Mouse (Mus musculus): Measurements from ENCODE around the gene Zranb3. TPM values are rescaled to one million over a fixed set of nuclear protein-coding genes. Genes with fewer than 3 reads are reported as not detected.

The Zranb3 gene
- polyA plus RNA-seq, 1 experiment: 0.56 TPM

DNA sequence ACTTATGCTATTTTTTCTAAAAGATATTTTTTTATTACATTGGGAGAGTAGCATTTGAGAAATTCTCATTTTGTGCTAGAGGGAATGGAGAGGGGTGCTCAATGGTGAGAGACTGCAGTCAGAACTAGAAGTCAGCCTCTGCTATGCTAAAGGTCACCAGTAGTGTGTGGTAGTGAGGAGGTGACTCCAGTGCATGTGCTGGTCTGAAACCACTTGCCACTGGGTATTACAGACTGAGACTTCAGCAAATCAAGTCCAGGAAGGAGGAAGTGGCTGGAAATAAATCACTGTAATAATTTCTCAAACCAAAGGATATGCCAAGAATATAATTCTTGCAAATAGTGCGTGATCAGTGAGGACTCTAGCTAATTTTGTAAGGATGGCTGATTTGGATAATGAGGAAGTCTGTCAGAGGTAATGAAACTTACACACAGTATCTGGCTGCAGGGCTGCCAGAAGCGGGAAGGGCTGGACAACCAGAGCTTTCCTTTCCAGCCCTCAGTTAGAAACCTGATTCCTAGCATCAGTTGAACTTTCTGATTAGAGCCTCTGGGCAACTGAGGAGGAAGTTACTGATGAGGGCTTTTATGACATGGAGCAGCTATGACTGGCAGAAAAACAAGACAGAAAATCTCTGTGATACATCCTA is 121.8 kb downstream of the Zranb3 start:
- H3K27ac ChIP-seq (ENCODE audit: insufficient read depth, low read depth, low read length): no peak overlapping the region
- no peaks in the 10 kb centered on the region for H3K27me3 ChIP-seq (ENCODE audit: control insufficient read depth, insufficient read depth, low read length)
- H3K36me3 ChIP-seq (ENCODE audit: control insufficient read depth, insufficient read depth, low read length): no peaks in the 10 kb centered on the region
- TF ChIP-seq POLR2A (IDR thresholded peaks at IDR 0.05; ENCODE audit: low read depth, low read length): no peak
- TF ChIP-seq CTCF (IDR thresholded peaks at IDR 0.05; ENCODE audit: extremely low read depth, insufficient read length, insufficient replicate concordance, low read depth, low read length): no peak
- H3K4me3 ChIP-seq (ENCODE audit: low read depth, low read length): no peak overlapping the region
- peaks cover 5% of the 10 kb centered on the region; the same call in 1 of the 2 replicates for H3K4me1 ChIP-seq (ENCODE audit: control insufficient read depth, insufficient read depth, insufficient read length, low read length)
- 27% methylated on average over 2 of the region's 2 CpGs for WGBS

DNA sequence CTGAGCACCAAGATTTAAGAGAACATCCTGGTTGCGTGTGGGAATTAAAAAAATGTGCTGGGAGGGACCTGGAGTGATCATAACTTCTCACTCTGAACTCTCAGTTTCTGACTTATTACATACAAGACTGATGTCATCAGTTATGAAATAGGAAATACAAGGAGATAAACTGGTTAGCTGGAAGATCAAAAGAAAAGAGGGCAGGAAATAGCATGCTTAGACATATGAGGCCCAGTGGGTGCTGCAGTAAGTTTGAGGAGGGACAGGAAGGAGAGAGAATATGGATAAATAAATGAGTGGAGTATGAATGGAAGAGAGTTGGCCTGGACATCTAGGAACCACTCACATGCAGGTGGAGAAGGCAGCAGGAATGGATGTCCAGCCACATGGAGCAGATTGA is 124.7 kb downstream of the Zranb3 start:
- WGBS: 93% methylated on average over 1 of the region's 1 CpGs
- Histone ChIP-seq H3K27me3 (ENCODE audit: control insufficient read depth, insufficient read depth, low read length) (no peaks in the 10 kb centered on the region), H3K4me3 (ENCODE audit: low read depth, low read length) (no peak overlapping the region), H3K27ac (ENCODE audit: insufficient read depth, low read depth, low read length) (no peak overlapping the region), H3K4me1 (ENCODE audit: control insufficient read depth, insufficient read depth, insufficient read length, low read length) (0 out of 2 replicates have a peak, but pooled peaks cover 2% of the 10 kb centered on the region), H3K36me3 (ENCODE audit: control insufficient read depth, insufficient read depth, low read length) (no peaks in the 10 kb centered on the region)
- TF ChIP-seq CTCF (IDR thresholded peaks at IDR 0.05; ENCODE audit: extremely low read depth, insufficient read length, insufficient replicate concordance, low read depth, low read length) (no peak), POLR2A (IDR thresholded peaks at IDR 0.05; ENCODE audit: low read depth, low read length) (no peak)

GRCm38 (mm10) chr1:127976106-127976505 is 126.7 kb downstream of the Zranb3 start:
- Histone ChIP-seq H3K27me3 (ENCODE audit: control insufficient read depth, insufficient read depth, low read length) (no peaks in the 10 kb centered on the region), H3K27ac (ENCODE audit: insufficient read depth, low read depth, low read length) (no peak overlapping the region), H3K36me3 (ENCODE audit: control insufficient read depth, insufficient read depth, low read length) (no peaks in the 10 kb centered on the region), H3K4me1 (ENCODE audit: control insufficient read depth, insufficient read depth, insufficient read length, low read length) (no peaks in the 10 kb centered on the region), H3K4me3 (ENCODE audit: low read depth, low read length) (no peak overlapping the region)
- 84% methylated on average over 6 of the region's 6 CpGs for WGBS
- TF ChIP-seq POLR2A (IDR thresholded peaks at IDR 0.05; ENCODE audit: low read depth, low read length): no peak
- no peak for TF ChIP-seq CTCF (IDR thresholded peaks at IDR 0.05; ENCODE audit: extremely low read depth, insufficient read length, insufficient replicate concordance, low read depth, low read length)

- Histone ChIP-seq H3K27me3 (ENCODE audit: control insufficient read depth, insufficient read depth, low read length) (no peaks in the 10 kb centered on the region), H3K4me3 (ENCODE audit: low read depth, low read length) (no peak overlapping the region), H3K27ac (ENCODE audit: insufficient read depth, low read depth, low read length) (no peak overlapping the region), H3K36me3 (ENCODE audit: control insufficient read depth, insufficient read depth, low read length) (no peaks in the 10 kb centered on the region), H3K4me1 (ENCODE audit: control insufficient read depth, insufficient read depth, insufficient read length, low read length) (no peaks in the 10 kb centered on the region)
- no peak for TF ChIP-seq POLR2A (IDR thresholded peaks at IDR 0.05; ENCODE audit: low read depth, low read length)
- no peak for TF ChIP-seq CTCF (IDR thresholded peaks at IDR 0.05; ENCODE audit: extremely low read depth, insufficient read length, insufficient replicate concordance, low read depth, low read length)
- 71% methylated on average over 2 of the region's 2 CpGs for WGBS
Observed at GRCm38 (mm10) chr1:127975676-127976075, 127.2 kb downstream of the Zranb3 start.

GRCm38 (mm10) chr1:127974082-127974481 is 128.8 kb downstream of the Zranb3 start:
- H3K4me1 ChIP-seq (ENCODE audit: control insufficient read depth, insufficient read depth, insufficient read length, low read length): no peaks in the 10 kb centered on the region
- H3K4me3 ChIP-seq (ENCODE audit: low read depth, low read length): no peak overlapping the region
- 89% methylated on average over 4 of the region's 4 CpGs for WGBS
- no peak for TF ChIP-seq CTCF (IDR thresholded peaks at IDR 0.05; ENCODE audit: extremely low read depth, insufficient read length, insufficient replicate concordance, low read depth, low read length)
- TF ChIP-seq POLR2A (IDR thresholded peaks at IDR 0.05; ENCODE audit: low read depth, low read length): no peak
- H3K27ac ChIP-seq (ENCODE audit: insufficient read depth, low read depth, low read length): no peak overlapping the region
- H3K36me3 ChIP-seq (ENCODE audit: control insufficient read depth, insufficient read depth, low read length): no peaks in the 10 kb centered on the region
- no peaks in the 10 kb centered on the region for H3K27me3 ChIP-seq (ENCODE audit: control insufficient read depth, insufficient read depth, low read length)

DNA sequence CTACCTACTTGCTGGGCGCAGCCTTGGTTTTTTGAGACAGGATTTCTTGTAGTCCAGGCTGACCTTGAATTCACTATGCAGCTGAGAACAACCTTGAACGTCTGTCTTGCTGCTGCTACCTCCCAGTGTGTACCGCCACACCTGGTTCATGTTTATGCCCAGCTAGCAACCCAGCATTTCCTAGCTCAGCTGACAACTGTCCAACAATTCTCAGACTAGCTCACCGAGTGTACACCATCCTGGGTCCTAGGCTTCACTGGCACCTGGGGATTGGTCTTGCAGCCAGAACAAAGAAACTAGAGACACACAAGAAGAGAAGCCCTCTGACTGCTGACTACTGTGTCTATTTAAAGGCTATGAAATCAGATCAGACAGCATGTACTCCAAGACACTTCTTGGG is 132.0 kb downstream of the Zranb3 start:
- 71% methylated on average over 4 of the region's 4 CpGs for WGBS
- Histone ChIP-seq H3K27me3 (ENCODE audit: control insufficient read depth, insufficient read depth, low read length) (no peaks in the 10 kb centered on the region), H3K36me3 (ENCODE audit: control insufficient read depth, insufficient read depth, low read length) (no peaks in the 10 kb centered on the region)

GRCm38 (mm10) chr1:127963326-127963725 is 139.5 kb downstream of the Zranb3 start:
- H3K27me3 ChIP-seq (ENCODE audit: control insufficient read depth, insufficient read depth, low read length): no peaks in the 10 kb centered on the region
- H3K27ac ChIP-seq (ENCODE audit: insufficient read depth, low read depth, low read length): no peak overlapping the region
- H3K4me3 ChIP-seq (ENCODE audit: low read depth, low read length): no peak overlapping the region
- WGBS: 77% methylated on average over 3 of the region's 3 CpGs
- H3K36me3 ChIP-seq (ENCODE audit: control insufficient read depth, insufficient read depth, low read length): no peaks in the 10 kb centered on the region
- H3K4me1 ChIP-seq (ENCODE audit: control insufficient read depth, insufficient read depth, insufficient read length, low read length): no peaks in the 10 kb centered on the region
- TF ChIP-seq CTCF (IDR thresholded peaks at IDR 0.05; ENCODE audit: extremely low read depth, insufficient read length, insufficient replicate concordance, low read depth, low read length): no peak
- no peak for TF ChIP-seq POLR2A (IDR thresholded peaks at IDR 0.05; ENCODE audit: low read depth, low read length)

More for the DNA sequence above, 132.0 kb downstream of the Zranb3 start:
- no peak overlapping the region for H3K27ac ChIP-seq (ENCODE audit: insufficient read depth, low read depth, low read length)
- H3K4me3 ChIP-seq (ENCODE audit: low read depth, low read length): no peak overlapping the region
- TF ChIP-seq POLR2A (IDR thresholded peaks at IDR 0.05; ENCODE audit: low read depth, low read length): no peak
- no peak for TF ChIP-seq CTCF (IDR thresholded peaks at IDR 0.05; ENCODE audit: extremely low read depth, insufficient read length, insufficient replicate concordance, low read depth, low read length)
- H3K4me1 ChIP-seq (ENCODE audit: control insufficient read depth, insufficient read depth, insufficient read length, low read length): no peaks in the 10 kb centered on the region
